Mouse (Mus musculus): ENCODE data around the gene Cers2.

The Cers2 gene

DNA sequence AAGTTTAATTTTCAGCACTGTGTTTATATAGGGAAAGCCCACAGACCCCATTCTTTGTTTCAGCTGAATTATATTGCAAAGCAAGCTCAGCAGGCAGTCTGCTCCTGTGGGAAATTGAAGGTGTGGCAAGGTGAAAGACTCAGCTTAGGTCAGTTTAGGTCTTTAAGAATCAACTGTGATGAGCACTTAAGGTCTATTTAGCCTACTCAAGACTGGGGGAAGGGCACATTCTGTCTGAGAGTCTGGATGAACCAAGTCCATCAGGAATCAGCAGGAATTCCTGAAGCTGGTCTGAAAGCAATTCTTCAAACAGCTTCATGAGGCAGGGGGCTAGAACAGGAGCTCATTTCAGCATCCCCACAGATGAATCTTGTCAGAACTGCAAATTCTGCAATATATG lies 55.5 kb downstream of the Cers2 start:
- intact Hi-C loops (cut with DNase I) = no loop called here
